Mouse (Mus musculus) kidney, postnatal 14 days (tissue): Measurements from ENCODE around the gene Kpna1.

Source experiments
- DNase-seq: peaks from one replicate; pipeline ENCODE4 v3.0.0; 2022; ENCODE audit warnings: mixed read lengths

The Kpna1 gene

GRCm38 (mm10) chr16:36071450-36072379, 93.2 kb downstream of the Kpna1 start, which contains the start of the genes Fam162a and Ccdc58:
Gene Fam162a (minus strand): TSS chr16:36071594.
Gene Ccdc58 (plus strand): TSS chr16:36071685.
- DNase-seq: peak; percentile 95

GRCm38 (mm10) chr16:36072410-36073011, 94.0 kb downstream of the Kpna1 start:
- no peak for DNase-seq

- no peak for DNase-seq
Observed at GRCm38 (mm10) chr16:36074772-36075171, 96.2 kb downstream of the Kpna1 start.

GRCm38 (mm10) chr16:36079916-36080315, 101.4 kb downstream of the Kpna1 start:
- DNase-seq: no peak
